Mouse (Mus musculus) forebrain, embryonic 14.5 days (tissue): ENCODE measurements around the gene Afg3l1. TPM values are rescaled to one million over a fixed set of nuclear protein-coding genes. Genes with fewer than 3 reads are reported as not detected.

Experiments
- polyA plus RNA-seq: library from polyadenylated mRNA; unstranded; fragments of >200 nt; fragmentation: Nextera tagmentation; extraction: Ambion mirVana; gene quantifications from 2 replicates; pipeline ENCODE4 v1.2.1, GENCODE M21; 2014

The Afg3l1 gene
- polyA plus RNA-seq, 1 experiment from 2014 or later = 26.6 TPM

Other genes with a start within 250 kb of the Afg3l1 start
- 2.4 and 4.1 TPM in 2 replicates for gene Spata2l, start 241.7 kb upstream of the Afg3l1 start, polyA plus RNA-seq
- 14.7 and 18.5 TPM in 2 replicates for gene Zfp276, start 223.7 kb upstream of the Afg3l1 start, polyA plus RNA-seq
- gene Vps9d1, start 223.6 kb upstream of the Afg3l1 start, polyA plus RNA-seq = 31.9 and 41.5 TPM in 2 replicates
- gene Fanca, start 159.3 kb upstream of the Afg3l1 start, polyA plus RNA-seq = 13.7 and 14.0 TPM in 2 replicates
- gene Spire2, start 145.2 kb upstream of the Afg3l1 start, polyA plus RNA-seq = 13.7 and 20.2 TPM in 2 replicates
- 181 and 203 TPM in 2 replicates for gene Tcf25, start 104.2 kb upstream of the Afg3l1 start, polyA plus RNA-seq
- gene Mc1r, start 70.8 kb upstream of the Afg3l1 start, polyA plus RNA-seq = 0.11 TPM in 1 of 2 replicates, not detected in the other
- gene Tubb3, start 66.5 kb upstream of the Afg3l1 start, polyA plus RNA-seq = 1,786 and 1,955 TPM in 2 replicates
- gene Def8, start 54.4 kb upstream of the Afg3l1 start, polyA plus RNA-seq = 44.3 and 48.4 TPM in 2 replicates
- gene Dbndd1, start 37.6 kb downstream of the Afg3l1 start, polyA plus RNA-seq = 94.2 and 104 TPM in 2 replicates
- 39.1 and 43.9 TPM in 2 replicates for gene Gas8, start 40.9 kb downstream of the Afg3l1 start, polyA plus RNA-seq
- 7.1 and 7.2 TPM in 2 replicates for gene Rhou, start 176.0 kb downstream of the Afg3l1 start, polyA plus RNA-seq